Mouse (Mus musculus): ENCODE measurements around the gene Prkcz.

The Prkcz gene

DNA sequence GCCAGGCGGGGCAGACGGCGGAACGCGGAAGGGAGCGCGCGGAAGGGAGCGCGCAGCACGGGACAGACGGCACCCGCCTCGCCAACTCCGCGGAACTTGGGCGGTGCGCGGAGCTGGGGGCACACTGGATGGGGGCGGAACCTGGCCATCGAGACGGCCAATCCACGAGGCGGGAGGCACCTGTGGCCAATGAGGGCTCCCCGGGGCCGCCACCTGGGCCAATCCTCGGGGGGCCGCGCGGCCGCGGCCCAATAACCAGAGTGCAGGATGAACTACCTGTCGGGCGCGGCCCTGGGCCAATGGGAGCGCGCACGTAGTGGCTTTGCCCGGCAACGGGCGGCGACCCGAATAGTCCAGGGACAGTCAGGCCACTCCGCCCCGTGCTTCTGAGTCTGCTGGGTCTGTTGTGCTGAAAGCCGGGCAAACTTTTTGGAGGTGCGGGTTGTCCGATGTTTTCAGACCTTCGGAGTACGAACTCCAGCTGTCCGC lies at the start of gene Prkcz:
TSS of gene Prkcz (minus strand) at position 59 of the 489 bp plus-strand sequence.
- in situ Hi-C loops (cut with MboI, MseI), result no loop called here

DNA sequence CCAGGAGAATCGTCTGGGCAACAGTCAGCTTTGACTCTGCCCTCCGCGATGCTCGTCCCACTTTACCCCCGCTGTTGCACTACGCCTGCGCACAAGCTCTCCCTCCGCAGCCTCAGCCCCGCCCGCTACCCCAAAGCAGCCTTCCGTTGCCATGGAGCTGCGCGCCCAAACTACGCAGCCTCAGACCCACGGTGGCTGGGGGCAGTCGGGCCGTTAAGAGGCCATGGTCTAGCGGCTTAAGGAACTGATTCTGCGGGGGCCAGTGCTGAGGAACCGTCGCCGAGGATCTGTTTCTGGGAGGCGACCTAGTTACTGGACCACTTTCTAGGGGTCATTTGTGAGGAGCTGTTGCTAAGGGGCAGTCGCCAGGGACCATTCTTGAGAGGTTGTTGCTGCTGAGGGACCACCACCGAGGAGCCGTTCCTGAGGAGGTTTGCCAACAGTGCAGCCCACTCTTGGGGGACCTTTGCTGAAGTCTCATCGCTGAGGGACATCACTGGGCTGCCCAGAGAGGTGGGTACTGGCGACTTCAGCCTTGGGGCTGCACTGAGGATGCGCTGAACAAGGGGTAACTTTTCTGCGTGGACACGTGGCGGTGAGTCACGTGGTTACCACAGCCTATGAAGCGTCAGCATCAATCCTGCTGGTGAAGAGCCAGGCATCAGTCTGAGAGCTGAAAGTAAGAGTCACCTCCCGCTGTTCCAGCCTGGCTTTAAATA lies 48.1 kb upstream of the Prkcz start, which contains the start of gene Cfap74:
TSS of gene Cfap74 (plus strand) at position 133 of the 719 bp plus-strand sequence.
- in situ Hi-C loops (cut with MboI, MseI), result no loop called here

DNA sequence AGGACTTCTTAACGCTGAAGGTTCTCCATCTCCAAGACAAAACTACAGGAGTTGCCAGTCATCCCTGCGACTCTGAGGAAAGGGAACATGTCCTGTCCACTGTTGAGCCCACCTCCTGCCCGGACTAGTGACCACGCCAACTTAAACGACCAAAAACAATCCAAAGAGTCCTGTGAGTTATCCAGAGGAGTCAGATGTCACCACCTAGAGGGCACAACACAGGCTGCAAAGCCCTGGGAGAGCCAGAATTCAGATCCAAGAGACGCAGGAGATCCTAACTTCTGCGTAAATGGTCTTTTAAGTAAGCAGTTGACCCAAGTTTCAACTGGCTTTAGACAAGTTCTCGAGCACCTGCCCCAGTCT lies 47.5 kb upstream of the Prkcz start:
- in situ Hi-C loops (cut with MboI, MseI), result no loop called here

DNA sequence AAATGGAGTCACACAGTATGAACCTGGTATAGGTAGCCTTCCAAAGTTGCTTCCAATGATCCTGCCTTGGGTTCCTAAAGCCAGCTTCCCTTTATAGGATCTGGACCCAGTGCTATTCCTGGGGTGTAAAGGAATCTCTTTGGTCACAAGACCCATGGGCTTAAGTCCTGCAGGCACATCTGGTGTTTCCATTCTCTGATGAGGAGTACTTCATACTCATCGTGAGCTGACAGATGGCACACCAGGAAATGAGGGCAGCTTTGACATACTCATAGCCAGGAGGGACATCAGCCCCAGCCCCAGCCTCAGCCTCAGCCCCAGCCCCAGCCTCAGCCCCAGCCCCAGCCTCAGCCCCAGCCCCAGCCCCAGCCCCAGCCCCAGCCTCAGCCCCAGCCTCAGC lies 41.3 kb upstream of the Prkcz start:
- in situ Hi-C loops (cut with MboI, MseI), result no loop called here

DNA sequence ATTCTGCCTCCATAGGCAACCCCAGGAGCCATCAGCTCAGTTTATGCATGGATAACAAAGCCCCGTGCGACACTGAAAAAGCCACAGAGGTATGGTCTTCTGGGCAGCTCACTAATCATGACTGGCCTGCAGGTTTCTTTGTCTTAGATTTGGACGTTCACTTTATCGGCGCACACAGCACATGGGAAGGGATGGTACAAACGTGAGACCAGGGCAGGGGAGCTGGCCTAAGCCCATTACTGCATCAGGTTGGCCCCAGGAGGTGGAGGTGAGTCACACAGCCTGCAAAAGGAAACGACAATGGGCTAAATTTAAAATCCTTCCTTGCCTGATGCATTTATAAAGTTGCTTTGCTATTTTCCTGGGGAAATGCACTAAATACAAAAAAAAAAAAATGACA lies 40.0 kb upstream of the Prkcz start:
- in situ Hi-C loops (cut with MboI, MseI), result no loop called here

DNA sequence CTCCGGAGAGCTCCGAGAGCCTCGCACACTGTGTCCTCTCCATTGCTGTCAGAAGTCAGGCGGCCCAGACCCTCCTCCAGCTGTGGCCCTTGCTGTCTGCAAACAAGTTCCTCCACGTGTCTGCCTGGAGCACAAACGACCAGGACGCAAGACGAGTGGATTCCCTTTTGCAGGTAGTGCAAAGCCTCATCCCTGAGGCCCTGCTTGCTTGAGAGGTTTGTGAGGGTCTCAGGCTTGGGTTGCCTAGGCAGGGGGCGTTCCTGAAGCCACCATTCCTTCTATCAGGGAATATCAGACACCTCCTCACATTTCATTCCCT lies 37.0 kb upstream of the Prkcz start:
- in situ Hi-C loops (cut with MboI, MseI), result no loop called here

DNA sequence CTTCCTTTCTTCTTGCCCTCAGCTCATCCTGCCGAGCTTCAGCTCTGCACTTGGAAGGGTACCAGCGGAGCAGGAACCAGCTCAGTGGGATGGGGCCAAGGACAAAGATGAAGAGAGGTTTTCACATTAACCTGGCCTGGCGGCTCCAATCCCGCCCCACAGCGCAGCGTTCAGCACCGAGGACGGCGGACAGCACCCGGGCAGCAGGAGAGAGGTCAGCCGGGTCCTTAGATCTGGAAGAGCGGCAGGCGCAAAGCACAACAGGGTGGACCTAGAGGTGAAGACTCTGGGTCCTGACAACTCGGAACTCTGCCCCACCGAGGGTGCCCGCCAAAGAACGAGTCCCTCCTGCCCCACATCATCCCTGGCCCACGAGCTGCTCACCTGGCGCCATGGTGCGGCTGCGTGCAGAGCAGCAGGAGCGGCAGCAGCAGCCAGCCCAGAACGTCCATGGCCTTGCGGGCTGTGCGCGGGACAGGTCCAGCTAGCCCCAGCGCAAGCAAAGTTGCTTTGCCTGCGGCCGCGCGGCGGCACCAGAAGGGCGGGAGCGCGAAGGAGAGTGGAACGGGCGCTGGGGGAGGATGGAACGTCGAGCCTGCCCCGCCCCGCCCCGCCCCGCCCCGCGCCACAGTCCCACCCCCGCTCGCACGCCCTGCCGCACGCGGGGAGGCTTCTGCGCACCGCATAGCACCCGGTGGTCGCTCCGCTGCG lies 36.5 kb upstream of the Prkcz start, which contains the start of gene Gabrd:
TSS of gene Gabrd (minus strand) at position 602 of the 711 bp plus-strand sequence.
- in situ Hi-C loops (cut with MboI, MseI), result no loop called here

DNA sequence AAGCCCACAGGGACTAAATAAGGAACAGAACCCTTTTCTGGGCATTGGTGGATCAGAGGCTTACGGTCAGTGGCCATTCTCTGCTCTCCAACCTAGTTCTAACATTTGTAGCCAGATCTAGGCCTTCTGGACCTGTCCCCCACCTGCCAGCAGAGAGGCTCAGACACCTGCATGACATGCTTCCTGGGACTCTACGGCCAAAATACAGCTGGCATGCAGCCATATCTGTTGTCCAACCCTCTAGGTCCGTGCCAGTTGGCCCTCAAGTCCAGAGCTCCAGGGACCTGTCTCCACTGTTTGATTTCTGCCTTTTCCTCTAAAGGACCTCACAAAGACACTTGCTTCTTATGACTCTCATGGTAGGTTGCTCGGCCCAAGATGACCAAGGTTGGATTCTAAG lies 35.6 kb upstream of the Prkcz start:
- in situ Hi-C loops (cut with MboI, MseI), result no loop called here

DNA sequence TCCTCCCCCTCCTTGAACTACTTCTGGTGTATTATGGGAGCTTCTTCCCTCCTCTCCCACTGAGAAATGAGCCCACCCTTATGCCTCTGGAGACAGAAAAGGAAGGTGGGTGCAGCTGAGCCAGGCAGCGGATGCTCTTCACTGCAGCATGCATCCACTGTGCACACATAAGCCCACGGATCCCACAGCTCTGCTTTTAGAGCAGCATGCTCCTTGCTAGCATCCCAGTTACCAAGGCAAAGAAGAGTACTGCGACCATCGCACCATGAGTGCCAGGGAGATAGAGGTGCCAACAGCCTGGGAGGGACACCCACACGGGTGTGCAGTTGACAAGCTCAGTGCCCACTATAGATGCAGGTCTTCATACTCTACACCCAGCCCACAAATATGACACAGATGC lies 34.3 kb upstream of the Prkcz start:
- in situ Hi-C loops (cut with MboI, MseI), result no loop called here

DNA sequence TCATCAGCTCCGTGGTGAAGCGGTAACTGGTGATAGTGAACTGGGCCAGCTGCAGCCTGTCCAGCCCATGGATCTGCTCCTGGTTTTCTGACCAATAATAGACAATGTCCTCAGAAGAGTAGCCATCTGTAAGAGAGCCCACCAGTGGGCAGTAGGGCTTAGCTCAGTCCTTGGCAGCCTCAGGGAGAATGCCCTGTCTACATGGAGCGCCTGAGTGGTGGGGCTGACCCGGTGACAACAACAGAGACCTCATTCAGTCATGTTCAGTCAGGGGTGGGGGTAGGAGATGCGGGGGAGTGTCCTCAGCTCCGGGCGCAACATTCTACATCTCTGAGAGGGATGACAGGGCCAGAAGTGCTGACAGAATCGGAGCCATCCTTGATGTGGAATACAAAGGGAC lies 26.0 kb upstream of the Prkcz start:
- in situ Hi-C loops (cut with MboI, MseI), result loop anchor here (5.0 kb wide), 1 partner anchor 605 kb away; no protein-coding TSS in a partner anchor

DNA sequence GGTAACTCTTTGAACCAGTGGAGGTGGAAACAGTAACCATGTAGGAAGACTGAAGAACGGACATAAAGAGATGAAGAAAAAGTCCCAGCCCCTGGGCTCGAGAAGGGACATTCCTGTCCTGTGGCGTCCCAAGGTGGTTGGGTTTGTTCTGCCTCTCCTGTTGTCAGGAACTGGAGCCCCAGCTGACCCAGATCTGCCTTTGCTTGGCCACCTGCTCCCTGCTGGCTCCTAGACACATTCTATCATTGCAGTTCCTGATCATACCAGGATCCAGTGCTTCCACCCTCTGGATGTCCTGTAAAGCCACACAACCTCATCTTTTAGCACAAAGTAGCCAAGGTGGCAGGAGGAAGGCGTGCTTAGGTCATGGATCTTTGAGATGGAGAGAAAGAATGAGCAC lies 22.2 kb upstream of the Prkcz start:
- in situ Hi-C loops (cut with MboI, MseI), result no loop called here

DNA sequence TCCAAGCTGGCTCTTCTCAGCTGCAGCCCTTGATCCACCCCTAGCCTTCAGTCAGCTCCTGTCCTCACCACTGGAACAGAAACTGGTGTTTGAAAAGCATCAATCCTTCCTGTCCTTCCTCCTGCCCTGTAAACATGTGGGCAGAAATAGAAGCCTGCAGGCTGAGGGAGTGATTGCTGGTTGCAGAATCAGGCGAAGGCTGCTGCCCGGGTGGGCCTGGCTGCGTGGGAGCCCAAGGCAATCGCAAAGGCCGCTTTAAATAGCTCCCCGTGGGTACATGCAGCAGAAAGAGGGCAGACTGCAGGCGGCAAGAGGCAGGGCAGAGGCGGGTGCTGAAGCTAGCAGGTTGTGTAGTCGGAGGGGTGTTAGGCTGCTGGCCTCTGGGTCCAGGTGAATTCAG lies 21.6 kb upstream of the Prkcz start:
- in situ Hi-C loops (cut with MboI, MseI), result no loop called here

DNA sequence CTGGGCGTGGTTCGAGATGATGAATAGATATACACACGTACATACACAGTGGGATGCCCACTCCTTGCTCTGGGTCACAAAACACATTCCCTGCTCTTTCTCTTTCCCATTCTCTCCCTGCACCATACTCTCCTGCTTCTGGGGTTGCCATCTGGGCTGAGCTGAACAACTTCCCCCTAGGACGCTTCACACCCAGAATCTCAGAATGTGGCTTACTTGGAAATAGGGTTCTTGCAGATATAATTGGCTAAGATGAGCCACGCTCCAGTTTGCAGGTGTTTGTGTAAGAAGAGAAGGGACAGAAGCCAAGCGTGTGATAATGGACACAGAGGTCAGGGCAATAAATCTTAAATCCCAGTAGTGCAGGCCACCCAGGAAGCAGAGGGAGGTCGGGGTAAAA lies 20.8 kb upstream of the Prkcz start:
- in situ Hi-C loops (cut with MboI, MseI), result no loop called here

DNA sequence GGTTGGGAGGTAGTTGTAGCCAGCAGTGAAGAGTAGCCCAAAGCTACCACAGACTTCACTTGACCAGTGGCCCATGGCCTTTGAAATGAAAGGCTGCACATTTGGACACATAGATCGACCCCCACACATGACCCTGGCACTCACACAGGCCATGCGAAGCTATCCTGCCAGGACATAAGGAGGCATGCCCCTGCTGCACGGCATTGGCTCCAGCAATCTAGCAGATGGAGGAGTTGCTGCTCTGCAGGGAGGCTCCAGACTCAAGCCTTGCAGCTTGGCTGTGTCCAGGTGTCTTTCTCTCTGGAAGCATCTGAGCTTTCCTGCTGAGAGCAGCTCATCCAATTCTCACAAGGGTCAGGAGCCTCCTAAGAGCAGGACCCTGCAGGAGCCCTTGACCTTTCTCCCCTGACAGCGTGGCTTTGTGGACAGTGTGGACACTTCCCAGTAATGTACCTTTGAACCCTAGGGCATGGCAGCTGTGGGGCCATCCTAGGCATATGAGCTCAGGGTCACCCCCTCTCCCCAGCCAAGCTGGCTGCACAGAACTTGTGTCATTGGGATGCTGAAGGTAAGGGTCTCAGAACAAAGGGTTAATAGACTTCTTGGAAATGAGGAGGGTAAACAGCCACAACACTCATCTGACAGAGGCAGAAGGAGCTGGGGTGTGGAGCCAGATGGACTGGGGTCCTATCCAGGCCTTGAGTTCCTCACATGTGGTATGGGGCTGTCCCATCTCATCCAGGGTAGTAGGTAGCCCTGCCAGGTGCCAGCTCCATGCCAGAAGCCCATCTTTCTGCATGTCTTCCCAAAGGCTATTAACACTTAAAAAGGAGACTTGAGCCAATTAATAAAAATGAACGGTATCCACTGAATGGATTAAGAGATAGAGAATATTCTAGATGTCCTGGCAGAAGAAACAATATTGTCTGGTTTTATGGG lies 10.9 kb upstream of the Prkcz start:
- in situ Hi-C loops (cut with MboI, MseI), result no loop called here

DNA sequence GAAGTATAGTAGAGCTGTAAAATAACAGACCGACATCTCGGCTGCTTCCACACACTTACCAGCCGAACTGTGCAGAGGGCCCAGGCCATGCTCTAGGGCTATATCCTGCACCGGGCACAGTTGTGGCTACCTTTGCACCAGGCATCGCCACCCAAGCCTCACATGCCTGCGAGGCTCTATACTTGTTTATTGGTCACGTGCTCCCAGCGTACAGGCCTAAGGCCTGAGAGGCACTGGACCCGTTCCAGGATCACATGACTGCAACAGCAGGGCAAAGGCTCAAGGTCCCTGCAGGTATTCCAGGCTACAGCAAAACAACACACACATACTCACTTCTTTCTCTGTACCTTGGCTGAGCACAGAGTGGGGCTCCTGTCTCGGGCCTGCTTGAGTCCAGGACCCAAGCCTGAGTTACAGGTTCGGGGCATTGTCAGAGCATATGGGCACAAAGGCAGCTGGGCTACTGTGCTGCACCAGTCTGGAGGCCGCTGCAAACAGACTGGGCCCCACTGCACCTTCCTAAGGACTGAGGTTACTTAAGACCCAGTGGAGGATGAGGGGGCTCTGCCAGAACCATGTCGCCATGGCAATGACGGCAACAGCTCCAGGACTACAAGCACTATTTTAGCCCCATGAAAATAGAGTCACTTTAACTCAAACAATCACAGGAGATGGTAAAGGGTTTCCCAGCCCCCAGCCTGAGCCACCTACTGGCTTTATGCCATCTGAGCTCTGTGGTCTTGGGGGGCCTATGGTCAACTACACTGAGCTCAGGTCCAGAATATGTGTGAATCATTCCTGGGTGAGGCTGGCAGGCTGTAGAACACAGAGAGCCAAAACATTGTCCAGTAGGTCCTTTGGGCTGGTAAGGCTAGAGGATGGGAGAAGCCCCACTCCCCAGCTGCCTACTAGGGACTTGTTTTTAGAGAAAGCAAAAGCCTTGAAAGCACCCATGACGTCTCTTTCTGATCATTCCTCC lies 9.9 kb upstream of the Prkcz start:
- in situ Hi-C loops (cut with MboI, MseI), result no loop called here

DNA sequence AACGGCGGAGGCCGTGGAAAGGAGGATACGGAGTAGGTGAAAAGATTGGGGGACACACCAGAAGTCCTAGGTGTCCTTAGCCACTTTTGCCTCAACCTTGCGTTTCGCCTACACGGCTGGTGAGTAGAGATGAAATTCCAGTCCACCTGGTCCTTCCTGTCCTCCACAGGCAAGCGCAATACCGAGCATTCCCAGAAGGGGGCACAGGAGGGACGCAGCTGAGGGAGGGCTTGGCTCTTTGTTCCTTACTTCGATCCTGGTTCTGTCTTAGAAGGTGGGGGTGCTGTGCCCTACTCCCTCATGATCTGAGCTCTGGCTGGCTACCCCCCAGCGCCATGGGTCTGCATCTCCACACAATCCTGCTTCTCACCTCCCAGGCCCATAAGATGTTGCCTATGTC lies 7.5 kb upstream of the Prkcz start:
- in situ Hi-C loops (cut with MboI, MseI), result no loop called here

DNA sequence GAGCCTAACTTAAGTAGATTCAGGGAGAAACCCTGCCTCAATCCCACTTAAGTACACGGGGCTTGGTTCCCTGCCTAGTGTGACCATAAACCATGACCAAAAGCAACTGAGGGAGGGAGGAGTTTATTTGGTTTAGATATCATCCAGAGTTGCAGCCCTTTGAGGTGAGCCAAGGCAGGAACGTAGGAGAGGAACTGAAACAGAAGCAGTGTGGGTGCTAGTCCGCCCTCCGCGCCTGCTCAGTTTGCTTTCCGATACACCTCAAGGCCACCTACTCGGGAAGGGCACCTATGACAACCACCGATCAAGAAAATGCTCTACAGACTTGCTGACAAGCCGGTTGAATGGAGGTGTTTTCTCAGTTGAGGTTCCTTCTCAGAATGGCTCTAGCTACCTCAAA lies 6.6 kb upstream of the Prkcz start:
- in situ Hi-C loops (cut with MboI, MseI), result no loop called here

DNA sequence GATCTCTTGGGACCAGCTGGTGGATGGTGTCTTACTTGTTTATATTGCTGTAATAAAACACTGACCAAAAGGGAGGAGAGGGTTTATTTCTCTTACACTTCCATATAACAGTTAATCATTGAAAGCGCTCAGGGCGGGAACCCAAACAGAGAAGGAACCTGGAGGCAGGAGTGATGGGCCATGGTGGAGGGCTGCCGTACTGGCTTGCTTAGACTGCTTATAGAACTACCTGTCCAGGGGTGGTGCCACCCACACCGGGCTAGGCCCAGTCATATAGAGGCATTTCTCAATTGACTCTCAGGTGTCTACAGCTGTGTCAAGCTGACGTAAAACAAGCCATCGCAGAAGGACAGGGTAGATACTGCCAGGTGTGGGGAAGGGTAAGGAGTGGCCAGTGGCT lies 5.6 kb upstream of the Prkcz start:
- in situ Hi-C loops (cut with MboI, MseI), result no loop called here

DNA sequence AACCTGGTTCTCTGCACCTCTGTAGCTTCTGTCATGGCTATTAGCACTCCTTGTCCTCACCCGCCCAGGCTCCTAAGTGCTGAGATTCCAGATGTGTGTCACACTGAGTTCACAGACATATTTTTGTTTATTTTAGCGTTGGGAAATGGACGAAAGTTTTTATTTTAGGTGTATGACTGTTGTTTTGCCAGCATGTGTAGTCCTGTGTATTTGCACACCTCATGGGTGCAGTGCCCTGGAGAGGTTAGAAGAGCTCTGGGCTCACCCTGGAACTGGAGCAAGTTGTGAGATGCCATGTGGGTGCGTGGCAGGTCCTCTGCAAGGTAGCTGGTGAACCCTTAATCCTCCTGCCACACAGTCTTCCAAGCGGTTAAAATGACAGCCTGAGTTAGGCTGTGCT lies 1.3 kb upstream of the Prkcz start:
- in situ Hi-C loops (cut with MboI, MseI), result no loop called here

DNA sequence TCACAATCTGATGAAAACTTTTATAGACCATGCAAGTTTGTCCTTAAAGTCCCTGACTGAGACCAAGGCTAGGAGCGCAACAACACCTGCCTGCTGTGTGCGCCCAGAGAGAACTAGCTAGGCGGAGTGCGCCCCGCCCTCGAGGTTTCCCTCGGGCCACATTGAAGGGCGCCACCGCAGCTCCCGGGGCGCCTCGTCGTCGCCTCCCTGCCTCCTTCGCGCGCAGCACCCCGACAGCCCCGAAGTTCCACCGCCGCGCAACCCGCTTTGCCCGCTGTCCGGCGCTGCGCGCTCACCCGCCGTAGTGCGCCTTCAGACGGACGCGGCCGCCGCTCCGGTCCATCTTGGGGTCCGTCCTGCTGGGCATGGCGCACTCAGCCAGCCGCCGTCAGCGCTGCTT lies 305 bp downstream of the Prkcz start:
- in situ Hi-C loops (cut with MboI, MseI), result no loop called here

Data from T-helper 1 cell (primary cell).